Mouse (Mus musculus) effector memory CD4-positive, alpha-beta T cell, adult 7 months (primary cell): ENCODE data around the gene Ormdl3. TPM values are rescaled to one million over a fixed set of nuclear protein-coding genes. Genes with fewer than 3 reads are reported as not detected.

Experiments
- polyA plus RNA-seq: library from polyadenylated mRNA; unstranded; fragments of 100-300 nt; shearing (Covaris generic); gene quantifications from one replicate; pipeline ENCODE4 v1.2.1, GENCODE M21; 2017

The Ormdl3 gene
- polyA plus RNA-seq, result 45.7 TPM

DNA sequence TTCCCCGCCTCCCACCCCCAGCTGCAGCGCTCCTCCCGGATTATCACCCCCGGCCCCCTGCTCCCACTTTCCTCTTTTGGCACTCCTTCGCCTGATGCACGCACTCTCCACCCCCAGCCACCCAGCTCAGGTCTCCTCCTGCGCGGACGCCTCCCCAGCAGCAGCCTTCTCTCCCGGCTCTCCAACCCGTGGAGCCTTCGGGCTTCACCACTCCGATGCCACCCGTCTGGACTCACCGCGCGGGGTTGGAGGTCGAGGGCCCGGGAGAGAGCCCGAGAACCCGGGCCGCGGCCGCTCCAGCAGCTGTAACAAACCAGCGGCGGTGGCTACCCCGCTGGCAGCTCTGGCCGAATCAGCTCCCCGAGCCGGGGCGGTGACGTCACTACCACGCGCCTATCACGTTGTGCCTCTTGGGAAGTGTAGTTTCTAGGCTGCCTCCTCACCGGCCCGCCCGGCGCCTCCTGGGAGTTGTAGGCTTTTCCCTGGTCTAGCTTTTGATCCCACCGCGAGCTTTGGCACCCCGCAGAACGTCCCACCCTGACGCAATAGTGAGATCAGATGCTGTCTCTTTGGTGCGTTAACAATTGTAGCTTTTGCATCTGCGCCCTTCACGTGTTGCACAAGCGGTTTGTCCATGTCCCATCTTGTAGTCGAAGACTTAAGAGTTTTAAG is at the start of gene Ormdl3:
Ormdl3 (minus strand) TSS at position 477 of the 672 bp plus-strand sequence.

GRCm38 (mm10) chr11:98625611-98626410 is 38.6 kb upstream of the Ormdl3 start, which contains the start of the genes Gm12355 and Gsdma3:
Gene Gm12355, minus strand, starts transcription at chr11:98625661.
Gene Gsdma3, plus strand, starts transcription at chr11:98626360.

GRCm38 (mm10) chr11:98597991-98598390 is 10.8 kb upstream of the Ormdl3 start, which contains the start of gene Lrrc3c:
Gene Lrrc3c, plus strand, starts transcription at chr11:98598291.

DNA sequence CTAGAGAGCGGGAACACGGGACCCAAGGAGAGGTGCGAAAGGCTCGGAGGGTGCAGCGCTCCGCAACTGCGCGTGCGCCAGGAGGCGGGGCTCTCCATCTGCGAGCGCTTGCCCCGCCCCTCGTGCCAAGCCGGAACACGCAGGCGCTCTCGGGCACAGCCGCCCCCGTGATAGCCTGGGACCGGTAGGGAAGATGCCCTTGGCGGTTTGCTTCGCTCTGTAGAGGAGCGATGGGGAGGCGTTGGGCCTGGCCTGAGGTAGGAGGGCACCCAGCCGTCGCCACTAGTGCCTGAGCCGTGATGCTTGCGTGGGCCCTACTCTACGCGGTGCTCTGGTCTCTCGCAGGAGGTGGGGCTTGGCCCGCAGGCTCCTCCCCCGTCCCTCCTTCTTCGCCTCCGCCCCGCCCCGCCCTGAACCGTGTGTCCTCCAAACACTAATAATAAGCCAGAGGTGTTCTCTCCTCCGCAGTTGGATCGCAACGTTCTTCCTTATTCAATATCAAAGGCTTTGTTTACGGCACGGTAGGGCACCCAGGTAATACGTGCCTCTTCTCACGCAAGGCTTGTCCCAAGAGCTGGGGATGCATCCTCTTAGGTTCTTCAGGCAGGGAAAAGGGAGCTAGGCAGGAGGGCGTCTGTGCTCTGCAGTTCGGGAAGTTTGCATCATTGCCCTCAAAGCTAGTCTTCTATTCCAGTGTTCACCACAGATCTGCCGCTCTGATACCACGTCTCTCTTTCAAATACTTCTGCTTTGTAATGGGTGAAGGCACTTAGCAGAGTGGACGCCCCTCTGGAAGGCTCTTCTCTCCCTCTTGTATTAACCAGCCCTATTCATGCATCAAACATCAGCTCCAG is 36.0 kb downstream of the Ormdl3 start, which contains the start of gene Zpbp2:
Zpbp2 (plus strand) TSS at position 123 of the 854 bp plus-strand sequence.

GRCm38 (mm10) chr11:98545711-98546231 is 41.4 kb downstream of the Ormdl3 start, which contains the start of gene Ikzf3:
Gene Ikzf3, minus strand, starts transcription at chr11:98546031.

Other genes starting within 250 kb of the Ormdl3 start
- 0.45 TPM for gene Ppp1r1b, start 239.0 kb downstream of the Ormdl3 start, polyA plus RNA-seq
- gene Stard3, start 229.0 kb downstream of the Ormdl3 start, polyA plus RNA-seq, result 43.0 TPM
- gene Tcap, start 203.6 kb downstream of the Ormdl3 start, polyA plus RNA-seq, result not detected
- not detected for gene Pnmt, start 200.9 kb downstream of the Ormdl3 start, polyA plus RNA-seq
- gene Pgap3, start 186.9 kb downstream of the Ormdl3 start, polyA plus RNA-seq, result 13.1 TPM
- not detected for gene Erbb2, start 174.9 kb downstream of the Ormdl3 start, polyA plus RNA-seq
- gene Mien1, start 148.4 kb downstream of the Ormdl3 start, polyA plus RNA-seq, result 129 TPM
- gene Grb7, start 141.0 kb downstream of the Ormdl3 start, polyA plus RNA-seq, result 72.0 TPM
- 129 TPM for gene Ikzf3, start 41.3 kb downstream of the Ormdl3 start, polyA plus RNA-seq
- gene Zpbp2, start 36.3 kb downstream of the Ormdl3 start, polyA plus RNA-seq, result 2.9 TPM
- gene Lrrc3c, start 10.9 kb upstream of the Ormdl3 start, polyA plus RNA-seq, result not detected
- 2.6 TPM for gene Gm12355, start 38.3 kb upstream of the Ormdl3 start, polyA plus RNA-seq
- not detected for gene Gsdma3, start 39.0 kb upstream of the Ormdl3 start, polyA plus RNA-seq
- gene Gsdma2, start 59.4 kb upstream of the Ormdl3 start, polyA plus RNA-seq, result 0.93 TPM
- gene Gsdma, start 77.0 kb upstream of the Ormdl3 start, polyA plus RNA-seq, result not detected
- gene Psmd3, start 95.2 kb upstream of the Ormdl3 start, polyA plus RNA-seq, result 103 TPM
- not detected for gene Csf3, start 113.9 kb upstream of the Ormdl3 start, polyA plus RNA-seq
- 36.1 TPM for gene Med24, start 142.1 kb upstream of the Ormdl3 start, polyA plus RNA-seq
- 3.1 TPM for gene Thra, start 153.3 kb upstream of the Ormdl3 start, polyA plus RNA-seq
- 12.2 TPM for gene Nr1d1, start 188.0 kb upstream of the Ormdl3 start, polyA plus RNA-seq
- gene Msl1, start 208.1 kb upstream of the Ormdl3 start, polyA plus RNA-seq, result 16.8 TPM
- gene Casc3, start 217.5 kb upstream of the Ormdl3 start, polyA plus RNA-seq, result 81.7 TPM
- not detected for gene Rapgefl1, start 249.4 kb upstream of the Ormdl3 start, polyA plus RNA-seq